Comparison of ENCODE assay signal across 9 mouse cellular contexts in the genomic region with DNA sequence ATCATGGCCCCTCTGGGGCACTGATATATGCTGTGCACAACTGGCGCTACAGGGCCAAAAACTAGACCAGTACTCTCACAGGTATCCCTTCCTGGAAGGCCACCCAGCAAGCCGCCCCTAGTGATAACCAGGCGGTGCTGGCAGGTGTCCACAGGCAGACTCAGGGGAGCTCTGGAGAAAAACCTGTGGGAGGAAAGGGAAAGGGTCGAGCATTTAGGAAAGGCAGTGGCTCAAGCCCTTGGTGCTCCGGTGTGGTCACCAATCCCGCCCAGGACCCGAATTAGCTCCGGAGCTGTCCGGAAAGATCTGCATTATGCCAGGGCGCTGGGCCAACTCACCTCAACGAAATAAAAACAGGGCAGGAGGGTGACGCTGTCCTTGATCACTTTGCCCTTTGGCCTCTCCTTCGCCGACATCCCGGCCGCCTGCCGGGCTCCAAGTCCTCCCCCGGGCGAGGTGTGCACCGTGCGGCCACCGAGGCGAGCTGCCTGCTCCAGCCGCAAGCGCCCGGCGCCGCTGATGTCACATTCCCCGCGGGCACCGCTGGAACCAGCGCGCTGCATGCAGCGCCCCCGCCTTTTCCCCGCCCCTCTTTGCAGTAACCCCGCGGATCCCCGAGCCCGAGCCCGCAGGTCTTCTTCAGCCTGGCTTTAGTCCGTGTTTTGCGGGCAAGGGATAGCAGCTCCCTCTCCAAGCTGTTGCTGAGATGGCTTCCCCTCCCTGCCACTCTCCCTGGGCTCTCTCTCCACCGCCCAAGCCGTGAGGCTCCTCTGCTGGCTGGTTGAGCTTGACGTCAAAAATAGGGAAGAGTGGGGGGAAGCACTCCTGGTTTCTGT. TPM values are rescaled to one million over a fixed set of nuclear protein-coding genes. Genes with fewer than 3 reads are reported as not detected.
DNase-seq lines count a peak whose midpoint lies in the region; ATAC-seq and TF ChIP-seq lines count a peak whose summit lies in the region.
"Had no signal": no experiment of that assay in that cellular context is flagged by ENCODE, and none has a peak within 500 bp of the region (broad histone marks: within the 10 kb centered on the region; RNA-seq: fewer than 3 reads in every experiment).

No protein-coding gene starts in this region.

- peak overlapping the region; percentile 60 for H3K4me3 ChIP-seq in heart, embryonic 10.5 days
- peak overlapping the region; percentile 42 for H3K4me3 ChIP-seq in kidney, embryonic 14.5 days (ENCODE audit: low read length)
- H3K4me3 ChIP-seq in limb, embryonic 14.5 days (replicated peaks; ENCODE audit: low read length), result peak overlapping the region; percentile 45
- peak overlapping the region; percentile 43 for H3K4me3 ChIP-seq in neural tube, embryonic 11.5 days (ENCODE audit: low read depth, low read length)

- H3K4me1 ChIP-seq in heart, embryonic 10.5 days, result peaks cover 10% of the 10 kb centered on the region
- H3K4me1 ChIP-seq in kidney, embryonic 14.5 days (ENCODE audit: control insufficient read depth, insufficient read depth, low read length), result no peaks in the 10 kb centered on the region
- H3K4me1 ChIP-seq in limb, embryonic 14.5 days (ENCODE audit: control insufficient read depth, insufficient read depth, low read length), result peaks cover 6% of the 10 kb centered on the region; the same call in 1 of the 2 replicates
- peaks cover 5% of the 10 kb centered on the region; the same call in 1 of the 2 replicates for H3K4me1 ChIP-seq in neural tube, embryonic 11.5 days (ENCODE audit: control insufficient read depth, insufficient read depth, low read length)

- peak; percentile 15 for DNase-seq in ovary, adult 18-20 months (ENCODE audit: low spot score)
- no peak for DNase-seq in ovary, postnatal 10 days (ENCODE audit: low spot score)
- peak; percentile 65 for DNase-seq in embryo, embryonic 10 days (ENCODE audit: low spot score)
- DNase-seq in heart, embryonic 10.5 days (ENCODE audit: low spot score), result peak; percentile 77
- peak; percentile 12 for DNase-seq in limb, embryonic 14.5 days (ENCODE audit: low spot score)
- peak; percentile 62 for DNase-seq in neural tube, embryonic 11.5 days (ENCODE audit: low spot score)
- no peak for DNase-seq in spleen, postnatal 10 days (ENCODE audit: low spot score in 2 of 2)

- peak overlapping the region; percentile 47; the same call in 1 of the 2 replicates for H3K9ac ChIP-seq in kidney, embryonic 14.5 days (ENCODE audit: low read depth, low read length)
- H3K9ac ChIP-seq in limb, embryonic 14.5 days (ENCODE audit: low read depth, low read length, severe bottlenecking), result peak overlapping the region; percentile 48
- H3K9ac ChIP-seq in neural tube, embryonic 11.5 days (ENCODE audit: low read length), result peak overlapping the region; percentile 44

- 2% methylated on average over 46 of the region's 46 CpGs for WGBS in heart, embryonic 10.5 days
- 2% methylated on average over 42 of the region's 46 CpGs for WGBS in kidney, embryonic 14.5 days
- WGBS in limb, embryonic 14.5 days, result 2% methylated on average over 44 of the region's 46 CpGs
- 3% methylated on average over 44 of the region's 46 CpGs for WGBS in neural tube, embryonic 11.5 days

- peak overlapping the region; percentile 87 for H3K4me2 ChIP-seq in kidney, embryonic 14.5 days (replicated peaks; ENCODE audit: low read depth, low read length)
- H3K4me2 ChIP-seq in limb, embryonic 14.5 days (replicated peaks; ENCODE audit: low read depth, low read length, severe bottlenecking), result peak overlapping the region; percentile 85
- peak overlapping the region; percentile 84 for H3K4me2 ChIP-seq in neural tube, embryonic 11.5 days (ENCODE audit: low read depth)

- peaks cover 16% of the 10 kb centered on the region; the same call in 1 of the 2 replicates for H3K27me3 ChIP-seq in heart, embryonic 10.5 days (ENCODE audit: insufficient read depth, poor library complexity, severe bottlenecking)
- H3K27me3 ChIP-seq in kidney, embryonic 14.5 days (ENCODE audit: control insufficient read depth, insufficient read depth, low read length), result no peaks in the 10 kb centered on the region; the same call in 1 of the 2 replicates
- H3K27me3 ChIP-seq in limb, embryonic 14.5 days (ENCODE audit: control insufficient read depth, insufficient read depth, low read length), result no peaks in the 10 kb centered on the region
- H3K27me3 ChIP-seq in neural tube, embryonic 11.5 days (ENCODE audit: control insufficient read depth, insufficient read depth, low read length), result no peaks in the 10 kb centered on the region

- peak overlapping the region; percentile 78 for H3K27ac ChIP-seq in heart, embryonic 10.5 days
- peak overlapping the region; percentile 13; the same call in 1 of the 2 replicates for H3K27ac ChIP-seq in kidney, embryonic 14.5 days (ENCODE audit: low read depth, low read length)
- no peak overlapping the region for H3K27ac ChIP-seq in limb, embryonic 14.5 days (replicated peaks; ENCODE audit: low read depth, low read length)
- no peak overlapping the region for H3K27ac ChIP-seq in neural tube, embryonic 11.5 days (ENCODE audit: low read depth, low read length)

- no peak for TF ChIP-seq POLR2A in limb, embryonic 14.5 days (IDR thresholded peaks at IDR 0.05; ENCODE audit: borderline replicate concordance, extremely low read depth, insufficient read depth, insufficient read length)

- ATAC-seq in kidney, embryonic 14.5 days (ENCODE audit: low FRiP score, low TSS enrichment), result peak; percentile 92
- ATAC-seq in limb, embryonic 14.5 days (ENCODE audit: low FRiP score, low read depth), result peak; percentile 69
- peak; percentile 75 for ATAC-seq in neural tube, embryonic 11.5 days (ENCODE audit: insufficient read depth, low FRiP score, low TSS enrichment)

- H3K9me3 ChIP-seq in heart, embryonic 10.5 days, result no peaks in the 10 kb centered on the region
- H3K9me3 ChIP-seq in kidney, embryonic 14.5 days (ENCODE audit: control insufficient read depth, low read length), result no peaks in the 10 kb centered on the region
- H3K9me3 ChIP-seq in limb, embryonic 14.5 days (ENCODE audit: control insufficient read depth, low read length), result no peaks in the 10 kb centered on the region
- H3K9me3 ChIP-seq in neural tube, embryonic 11.5 days (ENCODE audit: control insufficient read depth, low read length), result no peaks in the 10 kb centered on the region

- no peaks in the 10 kb centered on the region for H3K36me3 ChIP-seq in heart, embryonic 10.5 days
- H3K36me3 ChIP-seq in kidney, embryonic 14.5 days (ENCODE audit: control insufficient read depth, insufficient read depth, low read length), result no peaks in the 10 kb centered on the region
- H3K36me3 ChIP-seq in limb, embryonic 14.5 days (ENCODE audit: control insufficient read depth, insufficient read depth, low read length), result no peaks in the 10 kb centered on the region
- no peaks in the 10 kb centered on the region for H3K36me3 ChIP-seq in neural tube, embryonic 11.5 days (ENCODE audit: control insufficient read depth, insufficient read depth, low read length)
- H3K36me3 ChIP-seq: G1E had no signal

RNA-seq across cellular contexts. Expression of a gene that starts 0.8 kb away (rescaled TPM):
- polyA plus RNA-seq in heart, embryonic 10.5 days (2016; fragmentation: Nextera tagmentation; extraction: Ambion mirVana), result 0.58 and 0.67 TPM in 2 replicates
- polyA plus RNA-seq in kidney, embryonic 14.5 days (2014; fragmentation: Nextera tagmentation; extraction: Ambion mirVana), result 0.23 and 0.74 TPM in 2 replicates
- polyA plus RNA-seq in limb, embryonic 14.5 days (2012; rRNA removed), result 0.43 and 0.53 TPM in 2 replicates
- polyA plus RNA-seq in limb, embryonic 14.5 days (2014; fragmentation: Nextera tagmentation; extraction: Ambion mirVana), result 0.46 and 0.67 TPM in 2 replicates
- polyA plus RNA-seq in neural tube, embryonic 11.5 days (2014; fragmentation: Nextera tagmentation; extraction: Ambion mirVana), result 0.22 and 0.45 TPM in 2 replicates
- polyA plus RNA-seq: G1E had no signal

Comparison
In these comparisons a context has a peak if more than half of its experiments do, and no peak if none do; other contexts are left out.
1. DNase-seq: peak in ovary, adult 18-20 months (single experiment), embryo, embryonic 10 days (single experiment), heart, embryonic 10.5 days (single experiment), limb, embryonic 14.5 days (single experiment) and neural tube, embryonic 11.5 days (single experiment); none in ovary, postnatal 10 days (single experiment) and spleen, postnatal 10 days (0 of 2).
2. H3K27ac ChIP-seq: peak in heart, embryonic 10.5 days (single experiment) and kidney, embryonic 14.5 days (single experiment); none in limb, embryonic 14.5 days (single experiment) and neural tube, embryonic 11.5 days (single experiment).
3. Peak in every context shown above with its lines, with median percentiles within 50 percentile points of each other: H3K4me3 ChIP-seq, ATAC-seq, H3K4me2 ChIP-seq and H3K9ac ChIP-seq.